Mouse (Mus musculus) left cerebral cortex, adult 11 months (tissue): ENCODE measurements at regions not wholly inside any gene's neighbourhood (a gene's known extent, or its start where the extent isn't known, plus 50 kb on each side); places are given as distances from the start of the nearest gene placed in this dataset.

ENCODE experiments used
- DNase-seq: peaks from one replicate; pipeline ENCODE4 v3.0.0; 2022; ENCODE audit warnings: low spot score

DNA sequence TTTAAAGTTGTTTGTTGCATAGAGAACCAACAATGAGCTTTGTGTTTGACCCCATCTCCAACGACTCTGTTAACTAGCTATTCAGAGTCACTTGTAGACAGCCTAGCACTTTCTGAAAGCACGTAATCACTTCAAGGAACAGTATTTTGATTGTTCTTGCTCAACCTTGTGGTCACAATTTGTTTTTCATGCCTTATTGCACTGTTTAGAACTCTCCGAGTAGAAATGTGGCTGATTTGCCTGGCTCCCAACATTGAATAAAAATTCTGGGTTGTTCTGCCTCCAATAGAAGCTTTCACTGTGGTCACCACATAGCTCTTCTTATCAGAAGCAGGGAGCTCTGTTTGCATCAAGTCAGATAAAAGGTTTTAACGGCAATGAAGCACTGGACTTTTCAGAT lies 446.9 kb upstream of the Fam19a5 start:
- no peak for DNase-seq

DNA sequence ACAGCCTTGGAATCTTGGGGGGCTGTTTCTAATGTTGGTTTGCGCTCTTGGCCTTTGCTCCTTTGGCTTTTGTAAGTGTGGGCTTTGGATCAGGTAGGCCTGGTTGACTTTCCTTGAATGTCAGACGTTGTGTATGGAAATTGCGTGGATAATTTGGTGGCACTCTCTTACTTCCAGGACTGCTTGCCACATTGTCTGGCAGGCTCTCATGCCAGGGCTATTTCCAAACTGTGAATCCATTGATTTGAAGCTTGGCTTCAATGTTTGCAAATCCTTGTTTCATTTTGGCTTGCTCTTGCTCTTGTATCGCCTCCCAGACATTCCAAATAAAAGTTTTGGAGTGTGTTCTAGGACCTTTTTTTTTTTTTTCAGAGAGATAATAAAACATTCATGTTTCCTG lies 443.0 kb upstream of the Fam19a5 start:
- no peak for DNase-seq

DNA sequence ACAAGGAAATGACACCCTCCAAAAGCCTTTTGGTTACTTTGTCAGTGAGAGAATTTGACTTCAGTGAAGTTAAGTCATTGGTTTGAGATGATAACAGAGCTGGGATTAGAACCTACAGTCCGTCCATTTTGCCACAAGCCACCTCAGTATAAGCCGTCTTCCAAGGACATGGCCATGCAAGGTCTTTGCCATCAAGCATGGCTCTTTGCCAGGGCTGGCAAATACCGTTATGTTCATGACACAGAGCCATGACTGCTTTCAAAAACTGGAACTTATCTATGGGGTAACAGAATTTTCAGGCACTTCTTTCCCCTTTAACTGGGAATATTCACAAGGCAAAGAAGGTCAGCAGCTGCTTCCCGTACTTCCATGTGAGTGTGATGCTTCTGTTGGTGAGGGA lies 441.9 kb upstream of the Fam19a5 start:
- no peak for DNase-seq

DNA sequence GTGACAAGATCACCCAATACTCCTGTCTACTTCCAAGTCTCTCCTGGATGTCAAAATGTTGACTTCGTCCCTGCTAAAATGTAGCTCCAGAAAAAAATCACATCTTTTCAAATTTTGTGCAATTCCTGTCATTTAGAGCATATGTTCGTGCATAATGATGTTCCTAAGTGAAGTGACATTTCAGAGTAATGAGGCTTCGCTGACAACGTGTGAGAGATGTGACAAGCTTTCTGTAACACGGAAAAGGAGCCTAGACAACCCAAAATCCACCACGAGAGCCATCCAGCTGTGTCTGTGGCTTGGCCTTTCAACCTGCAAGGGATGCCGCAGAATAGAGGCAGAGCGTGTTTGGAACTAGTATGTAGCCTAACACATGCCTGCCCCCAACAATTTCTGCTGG lies 438.1 kb upstream of the Fam19a5 start:
- DNase-seq = no peak

DNA sequence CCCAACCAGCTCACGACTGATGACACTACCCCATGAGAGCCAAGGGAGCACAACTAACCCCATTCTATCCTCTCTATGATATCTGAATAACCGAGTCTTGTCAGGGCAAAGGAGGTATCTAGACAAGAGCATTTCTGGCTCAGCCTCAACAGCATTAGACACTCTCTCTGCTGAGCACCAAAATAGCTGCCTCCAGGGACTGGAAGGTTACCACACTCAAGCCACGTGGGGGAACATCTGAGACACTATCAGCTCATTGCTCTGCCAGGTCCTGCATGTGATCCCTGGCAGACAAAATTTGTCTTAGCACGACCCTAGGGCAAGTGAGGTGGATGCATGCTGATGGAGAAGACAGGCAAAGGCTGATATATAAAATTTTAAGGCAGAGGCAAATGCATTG lies 436.4 kb upstream of the Fam19a5 start:
- DNase-seq = no peak

DNA sequence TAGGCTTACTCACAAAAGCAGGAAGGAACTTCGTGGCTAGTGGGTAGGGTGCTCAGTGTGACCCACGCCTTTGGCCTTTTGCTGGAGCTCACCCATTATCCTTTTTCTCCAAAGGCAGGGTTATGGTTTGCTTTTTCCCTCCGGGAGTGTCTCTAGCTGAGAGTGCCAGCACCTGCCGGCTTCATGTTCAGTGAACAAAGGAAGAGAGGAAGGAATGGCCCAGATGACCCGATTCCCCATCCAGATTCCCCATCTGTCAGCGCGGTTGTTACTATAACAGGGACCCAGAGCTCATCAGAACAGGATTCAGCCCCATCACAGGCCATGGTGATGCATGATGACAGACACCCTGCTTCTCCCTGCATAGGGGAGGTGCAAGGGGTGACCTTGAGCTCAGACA lies 435.7 kb upstream of the Fam19a5 start:
- DNase-seq = no peak

DNA sequence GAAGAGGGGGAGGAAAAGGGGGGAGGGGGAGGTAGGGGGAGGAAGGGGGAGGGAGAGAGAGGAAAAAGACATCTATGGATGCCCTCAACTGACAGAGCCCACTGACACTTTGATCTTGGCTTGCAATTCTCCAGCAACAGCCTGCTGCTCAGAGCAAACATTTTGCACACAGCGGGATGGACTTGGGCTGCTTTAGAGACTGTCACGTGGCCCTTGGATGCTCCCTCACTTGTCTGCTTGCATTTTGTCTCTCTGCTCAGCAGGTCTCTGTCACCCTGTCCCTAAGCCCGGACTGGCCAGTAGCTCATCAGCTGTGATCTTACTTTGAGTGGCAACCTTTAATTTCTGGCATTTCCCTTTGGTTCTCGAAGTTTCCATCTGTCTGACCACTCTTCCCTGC lies 421.4 kb upstream of the Fam19a5 start:
- no peak for DNase-seq

DNA sequence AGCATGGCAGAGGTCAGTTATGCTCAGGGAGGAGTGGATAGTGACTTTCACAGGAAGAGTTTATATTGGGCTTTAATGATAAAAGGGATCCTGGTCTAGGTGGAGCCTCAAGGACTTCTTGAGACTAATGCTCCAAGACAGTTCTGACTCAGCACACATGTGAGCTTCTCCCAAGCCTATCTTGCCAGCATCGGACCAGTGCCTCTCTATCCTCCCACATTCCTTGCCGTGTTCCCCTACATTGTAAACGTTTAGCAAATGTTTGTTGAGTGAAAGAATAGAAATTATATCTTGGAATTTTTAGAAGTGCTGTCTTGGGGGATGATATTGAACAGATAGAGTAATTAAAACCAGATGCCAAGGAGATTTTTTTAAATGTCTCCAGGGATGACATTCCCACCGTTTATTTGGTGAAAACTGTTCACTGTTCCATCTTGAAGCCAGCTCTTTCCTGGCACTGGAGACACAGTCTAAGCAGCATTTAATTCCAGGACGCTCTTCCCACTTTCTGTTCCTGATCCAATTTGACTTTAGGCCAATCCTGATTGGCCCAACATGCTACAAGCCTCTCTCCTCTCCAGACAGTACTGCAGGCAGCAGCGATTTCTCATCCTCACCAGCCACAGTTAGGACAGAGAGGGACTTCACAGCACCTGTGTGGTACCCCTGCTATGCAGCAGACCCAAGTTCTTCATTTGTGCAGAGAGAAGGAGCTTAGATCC lies 418.5 kb upstream of the Fam19a5 start:
- no peak for DNase-seq

DNA sequence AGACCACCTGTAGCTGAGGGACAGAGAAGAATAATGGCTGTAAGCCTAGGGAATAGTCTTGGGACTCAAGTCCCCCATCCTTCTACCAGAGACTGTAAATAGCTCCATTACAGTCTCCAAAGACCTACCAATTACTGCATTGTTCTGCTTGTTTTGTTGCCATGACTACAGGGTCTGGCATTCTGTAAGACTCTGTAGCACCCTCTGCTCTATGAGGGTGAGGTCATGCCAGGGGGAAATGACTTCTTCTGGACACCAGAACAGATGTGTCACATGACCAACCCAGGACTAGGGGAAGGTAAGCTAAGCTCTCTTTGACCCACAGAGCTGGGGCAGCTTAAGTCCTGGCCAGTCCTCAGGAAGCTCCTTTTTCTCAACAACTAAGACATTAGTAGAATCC lies 405.2 kb upstream of the Fam19a5 start:
- no peak for DNase-seq

DNA sequence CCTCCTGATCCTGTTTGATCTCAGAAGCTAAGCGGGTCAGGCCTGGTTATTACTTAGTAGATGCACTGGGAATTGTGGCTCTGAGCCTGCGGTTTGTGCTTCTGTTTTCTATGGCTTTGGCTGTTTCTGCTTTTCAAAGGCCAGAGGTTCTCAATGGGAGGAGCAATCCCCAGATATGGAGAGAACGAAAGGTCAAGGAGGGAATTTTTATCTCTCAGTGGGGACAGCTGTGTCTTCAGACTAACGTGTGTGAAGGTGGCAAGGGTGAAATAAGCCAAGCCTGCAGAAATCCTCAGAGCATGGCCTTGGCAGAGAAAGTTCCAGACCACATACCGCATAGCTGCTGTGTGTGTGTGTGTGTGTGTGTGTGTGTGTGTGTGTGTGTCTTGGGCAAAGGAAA lies 375.0 kb upstream of the Fam19a5 start:
- no peak for DNase-seq

DNA sequence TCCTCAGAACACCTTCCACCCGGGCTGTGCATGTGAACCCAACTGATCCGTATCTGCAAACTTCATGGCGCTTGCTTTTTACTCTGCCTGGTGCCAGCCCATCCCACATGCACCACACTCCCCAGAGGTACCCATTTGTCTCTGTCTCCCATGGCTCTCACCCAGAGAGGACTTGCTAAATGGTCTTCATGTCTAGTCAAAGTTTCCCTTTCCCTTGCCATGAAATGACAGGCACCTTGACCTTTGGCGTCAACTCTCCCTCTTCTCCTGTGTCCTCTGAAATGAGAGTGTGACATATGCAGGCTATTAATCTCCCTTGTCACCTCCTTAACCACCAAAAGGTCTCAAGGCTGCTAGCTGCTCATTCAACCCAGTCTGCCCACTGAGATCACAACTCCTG lies 373.2 kb upstream of the Fam19a5 start:
- no peak for DNase-seq

DNA sequence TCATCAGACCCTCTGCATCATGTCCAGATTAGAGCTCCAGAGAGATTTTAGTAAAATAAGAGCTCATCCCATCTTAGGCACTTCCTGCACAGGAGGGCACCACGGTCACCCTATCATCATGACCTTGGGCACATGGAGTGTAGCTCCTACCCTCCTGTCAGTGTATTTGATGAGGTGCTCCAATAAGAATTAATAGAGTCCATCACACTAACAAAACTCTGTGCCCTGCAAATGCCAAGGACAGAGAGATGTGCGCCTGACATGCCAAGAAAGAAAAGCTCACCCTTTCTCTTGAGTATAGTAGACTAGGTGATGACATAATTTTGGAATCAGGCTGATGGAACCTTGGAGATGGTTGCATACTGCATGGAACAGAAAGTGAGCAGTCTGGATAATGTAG lies 371.0 kb upstream of the Fam19a5 start:
- DNase-seq = no peak

DNA sequence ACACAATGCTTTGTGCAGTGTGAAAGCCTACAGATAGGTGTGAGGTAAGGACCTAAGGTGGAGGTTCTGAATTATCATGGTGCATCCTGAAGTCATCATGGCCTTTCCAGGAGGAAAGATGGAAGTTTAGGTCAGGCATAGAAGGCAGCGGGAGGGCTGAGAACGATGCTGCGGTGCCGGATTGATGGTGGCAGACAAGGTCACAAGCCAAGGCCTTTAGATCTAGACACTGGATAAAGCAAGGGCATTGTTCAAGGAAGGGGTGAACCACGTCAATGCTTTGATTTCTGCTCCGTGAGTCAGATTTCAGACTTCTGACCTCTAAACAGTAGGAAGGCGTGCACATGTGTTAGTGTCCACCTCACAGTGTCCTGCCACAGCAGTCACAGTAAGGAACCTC lies 365.5 kb upstream of the Fam19a5 start:
- DNase-seq = no peak

DNA sequence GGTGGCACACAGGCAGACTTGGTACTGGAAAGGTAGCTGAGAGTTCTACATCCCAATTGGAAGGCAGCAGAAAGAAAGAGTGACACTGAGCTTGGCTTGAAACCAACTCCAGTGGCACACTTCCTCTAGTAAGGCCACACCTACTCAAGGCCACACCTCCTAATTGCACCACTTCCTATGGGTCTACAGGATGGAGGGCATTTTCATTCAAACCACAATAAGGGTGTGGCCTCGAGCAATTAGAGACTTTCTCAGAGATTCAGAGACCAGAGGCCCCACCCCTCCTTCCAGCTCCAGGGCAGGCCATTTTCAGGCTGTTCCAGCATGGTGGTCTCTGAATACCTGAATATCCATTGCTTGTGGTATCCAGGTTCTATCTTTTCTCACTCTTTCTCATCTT lies 363.3 kb upstream of the Fam19a5 start:
- DNase-seq = no peak

DNA sequence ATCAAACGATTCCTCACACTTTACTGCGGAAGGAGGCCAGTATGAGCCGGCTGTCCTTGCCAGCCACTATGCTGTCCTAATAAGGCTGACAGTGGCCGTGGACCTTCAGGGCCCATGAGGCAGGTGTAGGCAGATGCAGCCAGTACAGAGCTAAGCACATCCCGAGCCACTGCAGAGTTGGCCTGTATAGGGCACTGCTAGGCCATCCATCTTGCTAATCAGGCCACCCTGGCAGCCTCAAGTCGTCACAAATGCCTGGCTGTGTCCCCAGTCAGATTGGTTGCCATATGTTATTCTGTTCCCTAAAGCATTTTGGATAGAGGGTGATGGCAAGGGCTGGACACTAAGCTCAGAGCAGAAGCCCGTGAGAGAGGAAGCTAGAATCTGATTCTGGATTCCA lies 359.9 kb upstream of the Fam19a5 start:
- DNase-seq = no peak

DNA sequence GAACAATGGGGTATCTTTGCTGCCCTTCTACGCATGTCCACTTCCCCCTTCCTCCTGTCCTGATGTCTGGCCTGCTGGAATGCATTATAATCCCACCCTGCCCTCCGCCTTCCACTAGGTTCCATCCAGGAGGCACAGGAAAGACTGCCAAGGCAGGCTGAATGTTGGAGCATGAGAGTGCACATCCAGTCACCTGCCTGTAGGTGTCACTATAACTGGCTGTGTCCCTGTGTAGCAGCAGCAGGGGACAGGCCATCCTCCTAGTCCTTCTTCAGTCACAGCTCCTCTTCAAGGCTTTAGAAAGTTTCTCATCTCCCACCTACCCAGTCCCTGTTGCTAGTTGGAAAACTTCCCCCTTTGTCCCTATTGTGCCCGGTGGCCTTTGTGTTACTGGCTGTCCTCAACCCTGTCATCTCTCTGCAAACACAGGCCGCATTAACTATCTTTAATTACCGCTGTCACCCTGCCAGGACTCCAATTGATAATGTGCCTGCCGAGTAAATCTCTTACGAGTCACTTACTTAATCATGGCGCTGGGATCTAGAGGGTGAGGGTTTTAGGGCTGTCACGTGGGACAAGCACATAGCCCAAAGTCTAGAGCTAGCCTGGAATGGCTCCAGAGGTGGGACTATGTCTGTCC lies 355.2 kb upstream of the Fam19a5 start:
- no peak for DNase-seq

DNA sequence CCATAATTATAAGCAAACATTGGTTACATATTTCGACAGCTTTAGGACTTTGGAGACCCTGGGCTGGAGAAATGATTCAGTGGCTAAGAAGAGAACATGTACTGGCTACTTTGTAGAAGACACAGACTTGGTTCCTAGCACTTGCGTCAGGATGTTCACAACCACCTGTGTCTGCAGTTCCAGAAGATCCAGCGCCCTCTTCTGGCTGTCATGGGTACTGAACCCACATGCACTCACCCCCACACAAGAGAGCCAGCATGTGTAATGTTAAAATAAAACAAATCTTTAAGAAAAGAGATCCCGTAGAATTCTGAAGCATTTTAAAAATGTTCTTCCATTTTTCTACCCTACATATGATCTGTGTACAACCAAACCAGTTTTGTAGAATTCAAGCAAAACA lies 352.2 kb upstream of the Fam19a5 start:
- no peak for DNase-seq

DNA sequence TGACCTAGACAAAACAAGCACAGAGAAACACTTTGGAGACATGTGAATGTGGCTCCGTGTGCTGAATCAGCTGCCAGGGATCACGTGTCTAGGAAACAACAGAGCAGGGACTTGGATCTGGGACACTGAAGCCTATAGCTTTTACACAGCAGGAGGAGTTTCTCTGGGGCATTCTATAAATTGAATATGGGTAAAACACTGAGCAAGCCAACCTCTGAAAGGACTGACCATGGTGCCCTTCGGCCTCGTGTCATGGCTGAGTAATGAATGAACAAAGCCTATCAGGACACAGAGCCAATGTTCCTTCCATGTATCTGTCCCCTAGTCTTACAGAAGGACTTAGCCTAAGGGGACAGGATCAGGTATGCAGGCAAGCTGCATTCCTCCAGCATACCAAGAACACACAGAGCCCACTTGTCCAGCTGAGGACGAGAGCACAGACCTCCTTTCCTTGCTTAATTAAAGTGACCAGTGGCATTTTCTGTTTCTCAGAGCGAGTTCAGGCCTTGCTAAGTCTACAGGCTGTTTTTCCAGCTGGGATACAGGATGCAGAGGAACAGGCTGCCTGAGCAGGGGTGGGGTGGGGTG lies 347.7 kb upstream of the Fam19a5 start:
- DNase-seq = no peak

DNA sequence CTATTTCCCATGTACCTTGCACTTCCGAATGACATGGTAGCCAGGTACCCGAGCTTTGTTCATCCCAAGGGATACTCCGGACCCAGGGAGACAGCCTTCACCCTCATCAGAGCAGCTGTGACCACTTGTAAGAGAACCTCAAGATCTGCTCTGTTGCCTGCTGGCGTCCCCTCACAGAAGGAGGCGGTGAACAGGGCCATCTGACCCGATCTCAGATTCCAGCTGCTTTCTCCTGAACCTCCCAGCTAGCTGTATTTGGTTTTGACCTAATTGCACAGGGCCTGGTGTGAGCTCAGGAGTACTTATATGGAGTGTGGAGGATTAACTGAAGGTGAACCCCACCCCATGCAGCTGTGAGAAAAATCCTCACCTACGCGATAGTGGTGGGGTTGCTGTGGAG lies 344.5 kb upstream of the Fam19a5 start:
- DNase-seq = no peak

DNA sequence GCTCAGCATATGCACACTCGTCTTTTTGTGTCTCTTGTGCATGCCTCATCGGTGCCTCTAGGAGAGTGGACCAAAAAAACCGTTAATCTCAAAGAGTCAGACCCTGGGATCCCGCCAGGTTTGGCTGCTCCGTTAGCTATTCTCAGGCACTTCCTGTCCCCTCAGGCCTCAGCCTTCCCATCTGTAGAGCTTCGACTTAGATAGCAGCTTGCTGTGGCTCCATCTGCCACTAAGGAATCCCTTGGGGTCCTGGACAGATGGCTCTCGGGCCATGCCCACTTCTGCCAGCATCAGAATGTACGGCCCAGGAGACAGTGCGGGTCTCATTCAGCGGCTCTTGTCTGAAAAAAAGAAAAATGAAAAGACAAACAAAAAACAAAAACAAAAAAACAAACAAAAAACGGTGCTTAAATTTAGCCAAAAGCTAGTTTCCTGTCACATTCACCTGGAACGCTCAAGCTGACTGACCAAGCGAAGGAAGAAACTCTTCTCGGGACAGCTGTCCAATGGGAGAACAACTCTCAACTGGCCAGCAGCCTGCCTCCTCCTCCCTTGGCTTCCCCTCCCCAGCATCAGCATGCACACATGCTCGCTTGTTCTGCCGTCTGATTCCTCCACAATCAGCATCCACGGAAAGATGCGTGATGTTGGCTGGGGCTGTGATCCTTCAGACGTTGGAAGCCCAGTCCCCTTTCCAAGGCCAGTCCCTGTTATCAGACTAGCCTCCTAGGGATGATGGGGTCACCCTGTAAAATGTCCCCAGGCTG lies 343.6 kb upstream of the Fam19a5 start:
- no peak for DNase-seq

DNA sequence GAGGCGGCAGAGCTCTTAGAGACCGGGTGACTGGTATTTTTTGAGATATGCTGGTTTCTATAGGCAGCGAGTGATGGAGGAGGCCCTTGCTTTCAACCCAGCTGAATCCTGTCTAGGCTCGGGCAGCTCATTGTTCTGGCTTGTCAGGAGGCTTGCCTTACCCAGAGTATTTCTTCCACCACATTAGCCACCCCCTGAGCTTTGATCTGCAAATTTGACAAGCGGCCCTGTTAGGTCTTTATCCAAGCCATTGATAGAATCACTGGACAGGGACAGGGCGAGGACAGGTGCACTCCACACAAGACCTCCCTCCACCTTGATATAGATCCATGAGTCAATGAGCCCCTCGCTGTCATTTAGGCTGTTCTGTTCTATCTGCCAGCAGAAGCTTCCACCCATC lies 343.0 kb upstream of the Fam19a5 start:
- DNase-seq = no peak

DNA sequence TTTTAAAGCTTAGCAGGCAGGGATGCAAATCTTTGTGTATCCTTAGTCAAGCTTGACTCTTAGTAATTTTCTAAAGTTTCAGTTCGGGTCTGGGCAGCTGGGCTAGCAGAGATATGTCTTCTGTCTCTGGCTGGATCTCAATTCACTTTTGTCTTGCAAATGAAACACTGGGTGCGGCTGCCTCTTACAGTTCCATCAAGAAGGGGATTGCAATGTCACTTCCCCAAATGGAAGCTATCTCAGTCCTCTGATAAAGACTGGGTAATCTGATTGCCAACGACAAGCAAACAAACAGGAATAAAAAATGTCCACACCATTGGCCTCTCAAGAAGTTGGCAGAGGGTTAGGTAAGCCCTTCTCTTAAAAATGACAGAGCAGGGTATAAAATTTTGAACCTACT lies 314.1 kb upstream of the Fam19a5 start:
- no peak for DNase-seq

DNA sequence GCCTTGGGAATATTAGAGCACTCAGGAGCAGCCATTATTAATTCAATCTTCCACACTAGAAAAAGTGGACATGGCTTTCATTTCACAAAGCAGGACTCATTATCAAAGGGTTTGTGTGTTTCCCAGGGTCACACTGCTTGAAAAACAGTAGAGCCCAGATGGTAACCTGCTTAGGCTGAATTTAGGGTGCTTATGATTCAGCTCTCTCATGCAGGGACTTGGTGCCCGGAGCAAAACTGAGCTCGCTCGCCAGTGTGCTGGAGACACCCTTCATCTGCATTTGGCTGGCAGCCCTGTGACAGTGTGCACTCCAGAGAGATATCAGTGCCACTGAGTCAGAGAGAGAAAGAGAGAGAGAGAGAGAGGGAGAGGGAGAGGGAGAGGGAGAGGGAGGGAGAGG lies 308.0 kb upstream of the Fam19a5 start:
- DNase-seq = no peak
